Mouse (Mus musculus) inflammation-experienced regulatory T-cells, adult 16 weeks (primary cell): ENCODE results near the gene Cox8a. TPM values are rescaled to one million over a fixed set of nuclear protein-coding genes. Genes with fewer than 3 reads are reported as not detected.

Experiments
- polyA plus RNA-seq: library from polyadenylated mRNA; unstranded; fragments of 100-300 nt; shearing (Covaris generic); gene quantifications from one replicate; pipeline ENCODE4 v1.2.1, GENCODE M21; 2017

Cox8a gene
- polyA plus RNA-seq = 485 TPM

GRCm38 (mm10) chr19:7217162-7217925 is at the start of gene Cox8a:
Cox8a (minus strand) TSS chr19:7217616.

DNA sequence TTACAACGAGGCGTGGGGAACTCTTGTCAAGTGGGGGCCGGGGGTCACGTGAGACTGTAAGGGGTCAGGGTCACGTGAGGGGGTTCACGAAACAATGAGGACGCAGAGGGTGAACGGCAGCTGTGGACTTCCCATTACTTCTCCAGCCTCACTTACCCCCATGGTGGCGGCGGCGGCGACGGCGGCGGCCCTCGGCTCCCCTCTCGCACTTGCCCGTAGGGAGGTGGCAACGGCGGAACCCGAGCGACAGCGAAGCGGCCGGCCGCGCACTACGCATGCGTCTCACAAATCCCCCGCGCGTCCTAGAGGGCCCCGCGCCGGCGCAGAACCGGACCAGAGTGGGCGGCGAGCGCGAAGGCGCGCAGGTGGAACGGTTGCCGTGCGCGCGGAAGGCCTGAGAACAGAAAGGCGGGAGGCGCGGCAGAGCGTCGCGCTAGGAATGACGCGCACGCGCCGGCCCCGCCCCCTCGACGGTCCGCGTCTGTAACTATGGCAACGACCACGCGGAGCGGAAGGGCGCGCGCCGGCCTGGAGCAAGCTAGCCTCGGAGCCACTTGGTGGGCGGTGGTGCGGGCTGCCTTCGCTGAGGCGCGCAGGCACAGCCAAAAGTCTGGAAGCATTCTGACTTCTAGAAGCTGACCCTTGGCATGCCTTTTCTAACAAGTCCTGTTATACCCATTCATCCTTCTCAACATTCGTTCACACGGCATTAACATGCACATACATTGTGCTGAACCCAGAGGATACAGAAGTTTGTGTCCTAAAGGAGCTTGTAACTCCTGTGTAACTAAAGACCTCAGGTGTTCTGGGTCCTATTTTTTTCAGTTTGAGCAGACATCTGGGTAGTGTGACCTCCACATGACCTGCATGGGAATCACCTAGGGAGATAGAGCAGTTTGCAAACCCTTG is 23.6 kb upstream of the Cox8a start, which contains the start of gene Naa40:
Naa40 (minus strand) TSS at position 402 of the 909 bp plus-strand sequence.

GRCm38 (mm10) chr19:7205753-7206736 is 11.4 kb downstream of the Cox8a start, which contains the start of gene Otub1:
Otub1 (minus strand) TSS chr19:7206316.

Other genes starting within 250 kb of the Cox8a start
- gene Ppp1r14b, start 242.6 kb downstream of the Cox8a start, polyA plus RNA-seq = 32.1 TPM
- gene Plcb3, start 241.1 kb downstream of the Cox8a start, polyA plus RNA-seq = 15.8 TPM
- gene Fkbp2, start 237.1 kb downstream of the Cox8a start, polyA plus RNA-seq = 57.9 TPM
- 2.1 TPM for gene Vegfb, start 230.0 kb downstream of the Cox8a start, polyA plus RNA-seq
- 54.6 TPM for gene Dnajc4, start 225.0 kb downstream of the Cox8a start, polyA plus RNA-seq
- 39.3 TPM for gene Nudt22, start 221.5 kb downstream of the Cox8a start, polyA plus RNA-seq
- 8.9 TPM for gene Trpt1, start 221.5 kb downstream of the Cox8a start, polyA plus RNA-seq
- 472 TPM for gene Fermt3, start 198.1 kb downstream of the Cox8a start, polyA plus RNA-seq
- 205 TPM for gene Stip1, start 177.6 kb downstream of the Cox8a start, polyA plus RNA-seq
- gene Macrod1, start 160.8 kb downstream of the Cox8a start, polyA plus RNA-seq = 3.3 TPM
- gene Flrt1, start 111.9 kb downstream of the Cox8a start, polyA plus RNA-seq = not detected
- gene Otub1, start 11.3 kb downstream of the Cox8a start, polyA plus RNA-seq = 80.2 TPM
- 56.7 TPM for gene Naa40, start 23.6 kb upstream of the Cox8a start, polyA plus RNA-seq
- 0.43 TPM for gene Rcor2, start 49.7 kb upstream of the Cox8a start, polyA plus RNA-seq
- 97.8 TPM for gene Mark2, start 124.2 kb upstream of the Cox8a start, polyA plus RNA-seq
- 7.8 TPM for gene Spindoc, start 165.4 kb upstream of the Cox8a start, polyA plus RNA-seq
- 0.07 TPM for gene 2700081O15Rik, start 200.0 kb upstream of the Cox8a start, polyA plus RNA-seq